Comparison of ENCODE assay signal across 11 mouse cellular contexts in the genomic region with DNA sequence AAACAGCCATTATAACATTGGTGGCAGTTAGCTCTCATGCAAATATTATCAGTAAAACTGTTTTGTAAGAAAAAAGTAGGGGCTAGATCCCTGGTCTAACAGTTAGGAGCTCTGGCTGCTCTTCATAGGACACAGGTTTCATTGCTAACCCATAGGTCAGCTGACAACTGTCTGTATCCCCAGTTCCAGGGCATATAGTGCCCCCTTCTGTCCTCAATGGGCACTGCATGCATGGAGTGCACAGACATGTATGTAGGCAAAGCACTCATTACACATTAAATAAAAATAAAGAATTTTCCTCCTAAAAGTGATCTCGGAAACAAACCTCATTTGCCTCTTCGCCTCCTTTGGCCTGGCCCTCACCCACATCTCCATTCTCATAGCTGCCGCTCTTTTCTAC.
DNase-seq lines count a peak whose midpoint lies in the region; ATAC-seq and TF ChIP-seq lines count a peak whose summit lies in the region.
"Had no signal": no experiment of that assay in that cellular context is flagged by ENCODE, and none has a peak within 500 bp of the region (broad histone marks: within the 10 kb centered on the region; RNA-seq: fewer than 3 reads in every experiment).

No protein-coding gene starts in this region.

- 92% methylated on average over 3 of the region's 3 CpGs for WGBS in hindbrain, embryonic 11.5 days
- WGBS in hindbrain, embryonic 13.5 days = 96% methylated on average over 3 of the region's 3 CpGs
- 95% methylated on average over 3 of the region's 3 CpGs for WGBS in embryonic facial prominence, embryonic 10.5 days

- H3K4me2 ChIP-seq in hindbrain, embryonic 11.5 days (replicated peaks; ENCODE audit: low read depth, low read length) = no peak overlapping the region
- no peak overlapping the region for H3K4me2 ChIP-seq in hindbrain, embryonic 13.5 days
- no peak overlapping the region for H3K4me2 ChIP-seq in myocyte (ENCODE audit: low read depth)
- H3K4me2 ChIP-seq: embryonic facial prominence, embryonic 13.5 days; limb, embryonic 15.5 days; stomach, embryonic 15.5 days had no signal

- H3K9ac ChIP-seq in hindbrain, embryonic 11.5 days (ENCODE audit: low read depth, low read length) = no peak overlapping the region
- H3K9ac ChIP-seq in hindbrain, embryonic 13.5 days = no peak overlapping the region
- H3K9ac ChIP-seq: embryonic facial prominence, embryonic 13.5 days; limb, embryonic 15.5 days; stomach, embryonic 15.5 days had no signal

- no peaks in the 10 kb centered on the region for H3K79me2 ChIP-seq in myocyte (ENCODE audit: control insufficient read depth, insufficient read depth)

- H3ac ChIP-seq in myocyte (ENCODE audit: control insufficient read depth, insufficient read length) = no peak overlapping the region

- no peaks in the 10 kb centered on the region for H3K9me3 ChIP-seq in hindbrain, embryonic 11.5 days (ENCODE audit: control insufficient read depth, low read length)
- H3K9me3 ChIP-seq in hindbrain, embryonic 13.5 days = no peaks in the 10 kb centered on the region
- H3K9me3 ChIP-seq in embryonic facial prominence, embryonic 10.5 days = no peaks in the 10 kb centered on the region
- H3K9me3 ChIP-seq: embryonic facial prominence, embryonic 13.5 days; limb, embryonic 15.5 days; stomach, embryonic 15.5 days had no signal

- no peak for ATAC-seq in hindbrain, embryonic 11.5 days (ENCODE audit: low FRiP score)
- no peak for ATAC-seq in hindbrain, embryonic 13.5 days (ENCODE audit: low FRiP score)

- TF ChIP-seq POLR2A in myocyte (IDR thresholded peaks at IDR 0.05; ENCODE audit: insufficient read length, low read depth) = no peak

- DNase-seq in hindbrain, embryonic 11.5 days (ENCODE audit: low spot score) = peak; percentile 43
- peak; percentile 16 for DNase-seq in urinary bladder, postnatal 14 days (ENCODE audit: low spot score)
- DNase-seq in urinary bladder, adult 18-20 months (ENCODE audit: low spot score in 2 of 2) = no peak
- DNase-seq in embryonic facial prominence, embryonic 10.5 days (ENCODE audit: low spot score) = peak; percentile 45
- DNase-seq in ovary, postnatal 10 days (ENCODE audit: low spot score) = no peak
- DNase-seq in heart, adult 11 months = no peak

- no peaks in the 10 kb centered on the region for H3K27me3 ChIP-seq in hindbrain, embryonic 11.5 days (ENCODE audit: control insufficient read depth, insufficient read depth, low read length)
- H3K27me3 ChIP-seq in hindbrain, embryonic 13.5 days = no peaks in the 10 kb centered on the region
- no peaks in the 10 kb centered on the region for H3K27me3 ChIP-seq in embryonic facial prominence, embryonic 10.5 days (replicated peaks; ENCODE audit: low read depth, poor library complexity, severe bottlenecking)
- no peaks in the 10 kb centered on the region for H3K27me3 ChIP-seq in myocyte (ENCODE audit: control insufficient read depth, insufficient read depth, insufficient read length)
- H3K27me3 ChIP-seq: embryonic facial prominence, embryonic 13.5 days; limb, embryonic 15.5 days; stomach, embryonic 15.5 days had no signal

- no peaks in the 10 kb centered on the region for H3K4me1 ChIP-seq in hindbrain, embryonic 11.5 days (replicated peaks; ENCODE audit: control insufficient read depth, insufficient read depth, low read length)
- peaks cover 14% of the 10 kb centered on the region for H3K4me1 ChIP-seq in hindbrain, embryonic 13.5 days (replicated peaks)
- H3K4me1 ChIP-seq in embryonic facial prominence, embryonic 10.5 days = peaks cover 12% of the 10 kb centered on the region
- H3K4me1 ChIP-seq: stomach, embryonic 15.5 days had no signal

- H3K27ac ChIP-seq in hindbrain, embryonic 11.5 days (ENCODE audit: low read depth, low read length) = no peak overlapping the region
- no peak overlapping the region for H3K27ac ChIP-seq in hindbrain, embryonic 13.5 days
- no peak overlapping the region for H3K27ac ChIP-seq in embryonic facial prominence, embryonic 10.5 days (replicated peaks)
- H3K27ac ChIP-seq: limb, embryonic 15.5 days; stomach, embryonic 15.5 days had no signal

- H3K4me3 ChIP-seq in hindbrain, embryonic 11.5 days (ENCODE audit: low read depth, low read length) = no peak overlapping the region
- H3K4me3 ChIP-seq in hindbrain, embryonic 13.5 days = no peak overlapping the region
- no peak overlapping the region for H3K4me3 ChIP-seq in embryonic facial prominence, embryonic 10.5 days
- no peak overlapping the region for H3K4me3 ChIP-seq in myocyte
- H3K4me3 ChIP-seq: embryonic facial prominence, embryonic 13.5 days; limb, embryonic 15.5 days; stomach, embryonic 15.5 days had no signal

- no peaks in the 10 kb centered on the region for H3K36me3 ChIP-seq in hindbrain, embryonic 11.5 days (ENCODE audit: control insufficient read depth, insufficient read depth, low read length)
- no peaks in the 10 kb centered on the region for H3K36me3 ChIP-seq in hindbrain, embryonic 13.5 days
- no peaks in the 10 kb centered on the region for H3K36me3 ChIP-seq in embryonic facial prominence, embryonic 10.5 days (replicated peaks)
- peaks cover 8% of the 10 kb centered on the region for H3K36me3 ChIP-seq in myocyte (ENCODE audit: control insufficient read depth, insufficient read depth)
- H3K36me3 ChIP-seq: embryonic facial prominence, embryonic 13.5 days; limb, embryonic 15.5 days; stomach, embryonic 15.5 days had no signal

TF ChIP-seq in myocyte, 11 proteins besides CTCF, POLR2A, EP300 and RAD21:
- TF ChIP-seq CEBPB (IDR thresholded peaks at IDR 0.05; ENCODE audit: insufficient read depth, poor library complexity, severe bottlenecking) (no peak), USF1 (IDR thresholded peaks at IDR 0.05; ENCODE audit: low read depth) (peak; percentile 32)

Comparison
In these comparisons a context has a peak if more than half of its experiments do, and no peak if none do; other contexts are left out.
1. DNase-seq: peak in hindbrain, embryonic 11.5 days (single experiment), urinary bladder, postnatal 14 days (single experiment) and embryonic facial prominence, embryonic 10.5 days (single experiment); none in urinary bladder, adult 18-20 months (0 of 2), ovary, postnatal 10 days (single experiment) and heart, adult 11 months (single experiment).